ENCODE assay signal across 8 mouse cellular contexts in genomic region chr4:150488096-150488748, GRCm38 (mm10).
DNase-seq lines count a peak whose midpoint lies in the region; ATAC-seq and TF ChIP-seq lines count a peak whose summit lies in the region.

No protein-coding gene starts in this region.

- no peak for TF ChIP-seq CTCF in bone marrow, adult 2 months (IDR thresholded peaks at IDR 0.05; ENCODE audit: control insufficient read depth, insufficient read depth, low read length)

- peak; percentile 97 for ATAC-seq in embryonic facial prominence, embryonic 14.5 days (ENCODE audit: low read depth)
- peak; percentile 85 for ATAC-seq in heart, embryonic 11.5 days (replicated peaks; ENCODE audit: insufficient number of reproducible peaks, low FRiP score, low TSS enrichment)
- peak; percentile 84 for ATAC-seq in limb, embryonic 11.5 days (ENCODE audit: insufficient number of reproducible peaks, low FRiP score, low TSS enrichment, low read depth)
- peak; percentile 87 for ATAC-seq in midbrain, embryonic 11.5 days (ENCODE audit: low FRiP score)
- ATAC-seq in erythroblast, adult 5-6 weeks (replicated peaks; ENCODE audit: low FRiP score, poor library complexity, severe bottlenecking): no peak

- H3K4me3 ChIP-seq in bone marrow, adult 2 months (replicated peaks; ENCODE audit: control insufficient read depth, low read depth, low read length): peak overlapping the region; percentile 10
- peak overlapping the region; percentile 40 for H3K4me3 ChIP-seq in embryonic facial prominence, embryonic 14.5 days (ENCODE audit: low read depth, low read length)
- peak overlapping the region; percentile 27 for H3K4me3 ChIP-seq in heart, embryonic 11.5 days (ENCODE audit: low read depth, low read length)
- no peak overlapping the region for H3K4me3 ChIP-seq in limb, embryonic 11.5 days (ENCODE audit: low read depth, low read length)
- no peak overlapping the region for H3K4me3 ChIP-seq in midbrain, embryonic 11.5 days (ENCODE audit: low read depth, low read length)

- H3K27ac ChIP-seq in bone marrow, adult 2 months (ENCODE audit: control insufficient read depth, insufficient read depth, low read depth, low read length, poor library complexity): peak overlapping the region; percentile 32; the same call in 1 of the 2 replicates
- peak overlapping the region; percentile 87 for H3K27ac ChIP-seq in embryonic facial prominence, embryonic 14.5 days (replicated peaks; ENCODE audit: low read depth, low read length)
- H3K27ac ChIP-seq in heart, embryonic 11.5 days (ENCODE audit: low read depth, low read length): peak overlapping the region; percentile 76
- H3K27ac ChIP-seq in limb, embryonic 11.5 days (replicated peaks; ENCODE audit: low read depth, low read length): peak overlapping the region; percentile 57; the same call in 1 of the 2 replicates
- peak overlapping the region; percentile 3; the same call in 1 of the 2 replicates for H3K27ac ChIP-seq in midbrain, embryonic 11.5 days (ENCODE audit: low read depth, low read length)

- DNase-seq in embryonic facial prominence, embryonic 14.5 days (ENCODE audit: low spot score): peak; percentile 97
- peak; percentile 91 for DNase-seq in kidney, adult 9 months
- DNase-seq in limb, embryonic 11.5 days (ENCODE audit: low spot score): peak; percentile 78
- DNase-seq in midbrain, embryonic 11.5 days (ENCODE audit: low spot score, missing footprints): peak; percentile 95
- peak; percentile 57 for DNase-seq in right cerebral cortex, postnatal 4 days

- H3K9ac ChIP-seq in embryonic facial prominence, embryonic 14.5 days (ENCODE audit: low read depth, low read length): peak overlapping the region; percentile 64
- peak overlapping the region; percentile 40 for H3K9ac ChIP-seq in heart, embryonic 11.5 days (ENCODE audit: low read depth, low read length)
- no peak overlapping the region for H3K9ac ChIP-seq in limb, embryonic 11.5 days (ENCODE audit: low read length)
- peak overlapping the region; percentile 42 for H3K9ac ChIP-seq in midbrain, embryonic 11.5 days (ENCODE audit: low read length)

- H3K9me3 ChIP-seq in embryonic facial prominence, embryonic 14.5 days (ENCODE audit: control insufficient read depth, low read length): no peaks in the 10 kb centered on the region
- H3K9me3 ChIP-seq in heart, embryonic 11.5 days (replicated peaks; ENCODE audit: control insufficient read depth, low read length): no peaks in the 10 kb centered on the region
- no peaks in the 10 kb centered on the region for H3K9me3 ChIP-seq in limb, embryonic 11.5 days (ENCODE audit: control insufficient read depth, low read length)
- no peaks in the 10 kb centered on the region for H3K9me3 ChIP-seq in midbrain, embryonic 11.5 days (ENCODE audit: control insufficient read depth, low read length)

- no peaks in the 10 kb centered on the region for H3K27me3 ChIP-seq in embryonic facial prominence, embryonic 14.5 days (replicated peaks; ENCODE audit: control insufficient read depth, insufficient read depth, low read length)
- no peaks in the 10 kb centered on the region for H3K27me3 ChIP-seq in heart, embryonic 11.5 days (ENCODE audit: control insufficient read depth, insufficient read depth, low read length)
- no peaks in the 10 kb centered on the region for H3K27me3 ChIP-seq in limb, embryonic 11.5 days (ENCODE audit: control insufficient read depth, insufficient read depth, low read length)
- no peaks in the 10 kb centered on the region for H3K27me3 ChIP-seq in midbrain, embryonic 11.5 days (ENCODE audit: control insufficient read depth, insufficient read depth, low read length)

- H3K4me2 ChIP-seq in embryonic facial prominence, embryonic 14.5 days (ENCODE audit: low read depth, low read length): peak overlapping the region; percentile 76
- peak overlapping the region; percentile 64 for H3K4me2 ChIP-seq in heart, embryonic 11.5 days
- peak overlapping the region; percentile 27; the same call in 1 of the 2 replicates for H3K4me2 ChIP-seq in limb, embryonic 11.5 days (ENCODE audit: low read depth, severe bottlenecking)
- H3K4me2 ChIP-seq in midbrain, embryonic 11.5 days: peak overlapping the region; percentile 40

- TF ChIP-seq POLR2A in bone marrow, adult 2 months (IDR thresholded peaks at IDR 0.05; ENCODE audit: borderline replicate concordance, control insufficient read depth, low read depth, low read length): no peak

- peaks cover 9% of the 10 kb centered on the region for H3K4me1 ChIP-seq in bone marrow, adult 2 months (ENCODE audit: control insufficient read depth, insufficient read depth, low read length)
- peaks cover 16% of the 10 kb centered on the region for H3K4me1 ChIP-seq in embryonic facial prominence, embryonic 14.5 days (ENCODE audit: control insufficient read depth, insufficient read depth, low read length)
- peaks cover 31% of the 10 kb centered on the region for H3K4me1 ChIP-seq in heart, embryonic 11.5 days (ENCODE audit: control insufficient read depth, insufficient read depth, low read length)
- peaks cover 14% of the 10 kb centered on the region for H3K4me1 ChIP-seq in limb, embryonic 11.5 days (ENCODE audit: control insufficient read depth, insufficient read depth, low read length)
- H3K4me1 ChIP-seq in midbrain, embryonic 11.5 days (ENCODE audit: control insufficient read depth, insufficient read depth, low read length): peaks cover 14% of the 10 kb centered on the region

- H3K36me3 ChIP-seq in embryonic facial prominence, embryonic 14.5 days (ENCODE audit: control insufficient read depth, insufficient read depth, low read length): no peaks in the 10 kb centered on the region
- no peaks in the 10 kb centered on the region for H3K36me3 ChIP-seq in heart, embryonic 11.5 days (ENCODE audit: control insufficient read depth, insufficient read depth, low read length)
- no peaks in the 10 kb centered on the region for H3K36me3 ChIP-seq in limb, embryonic 11.5 days (ENCODE audit: control insufficient read depth, insufficient read depth, low read length)
- H3K36me3 ChIP-seq in midbrain, embryonic 11.5 days (ENCODE audit: control insufficient read depth, insufficient read depth, low read length): no peaks in the 10 kb centered on the region

- 20% methylated on average over 12 of the region's 12 CpGs for WGBS in bone marrow, adult 2 months
- WGBS in embryonic facial prominence, embryonic 14.5 days: 24% methylated on average over 12 of the region's 12 CpGs
- 27% methylated on average over 12 of the region's 12 CpGs for WGBS in heart, embryonic 11.5 days (ENCODE audit: insufficient replicate concordance)
- WGBS in limb, embryonic 11.5 days: 37% methylated on average over 12 of the region's 12 CpGs
- WGBS in midbrain, embryonic 11.5 days: 27% methylated on average over 12 of the region's 12 CpGs

Comparison
In these comparisons a context has a peak if more than half of its experiments do, and no peak if none do; other contexts are left out.
1. H3K27ac ChIP-seq: peak in every context shown above with its lines; median percentile 87 in embryonic facial prominence, embryonic 14.5 days; 76 in heart, embryonic 11.5 days; 57 in limb, embryonic 11.5 days; 32 in bone marrow, adult 2 months; 3 in midbrain, embryonic 11.5 days.
2. H3K4me3 ChIP-seq: peak in bone marrow, adult 2 months (single experiment), embryonic facial prominence, embryonic 14.5 days (single experiment) and heart, embryonic 11.5 days (single experiment); none in limb, embryonic 11.5 days (single experiment) and midbrain, embryonic 11.5 days (single experiment).
3. Peak in every context shown above with its lines, with median percentiles within 50 percentile points of each other: DNase-seq and H3K4me2 ChIP-seq.